Mouse (Mus musculus): ENCODE measurements around the gene Piwil1. TPM values are rescaled to one million over a fixed set of nuclear protein-coding genes. Genes with fewer than 3 reads are reported as not detected.

Gene Piwil1
- total and polyA plus RNA-seq, 3 experiments, result not detected

DNA sequence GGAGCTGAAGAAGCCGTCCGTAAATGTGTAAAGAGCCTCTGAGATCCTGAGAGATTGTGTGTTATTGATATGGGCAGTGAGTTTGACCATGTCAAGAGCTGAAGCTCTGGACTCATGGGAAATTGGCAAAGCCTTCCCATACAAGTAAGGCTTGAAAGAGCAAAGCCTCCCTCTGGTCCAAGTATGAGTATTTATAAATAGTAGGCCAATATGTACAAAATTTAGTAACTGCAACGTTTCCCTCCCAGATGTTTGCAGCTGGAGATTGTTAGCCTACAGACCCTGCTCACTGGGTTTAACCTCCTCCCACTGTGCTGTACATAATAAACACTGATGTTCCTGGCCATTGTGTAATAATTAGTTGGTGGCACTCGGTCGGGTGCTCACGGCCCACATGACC lies 24.5 kb upstream of the Piwil1 start:
- H3K27me3 ChIP-seq (ENCODE audit: control insufficient read depth in 1 of 2, insufficient read depth in 2 of 2, low read length in 2 of 2), result no peaks in the 10 kb centered on the region
- H3K36me3 ChIP-seq (ENCODE audit: control insufficient read depth in 1 of 2, insufficient read depth in 2 of 2, low read length in 2 of 2), result no peaks in the 10 kb centered on the region
- H3K79me2 ChIP-seq (ENCODE audit: control insufficient read depth, insufficient read depth, low read length, poor library complexity), result no peaks in the 10 kb centered on the region
- DNase-seq (ENCODE audit: low read depth, low spot score), result no peak
- no peak overlapping the region for H3K9ac ChIP-seq (ENCODE audit: control insufficient read depth, low read depth, low read length, poor library complexity, severe bottlenecking)
- H3K27ac ChIP-seq (ENCODE audit: control insufficient read depth, low read depth, low read length), result no peak overlapping the region
- no peak overlapping the region for H3K4me3 ChIP-seq (ENCODE audit: control insufficient read depth in 1 of 2, insufficient read depth in 1 of 2, low read depth in 2 of 2, low read length in 2 of 2)
- TF ChIP-seq KAT2A (conservative IDR thresholded peaks at IDR 0.05; ENCODE audit: low read depth, low read length), result no peak
- TF ChIP-seq POLR2A (IDR thresholded peaks at IDR 0.05; ENCODE audit: control insufficient read depth in 1 of 2, insufficient read depth in 1 of 2, low read depth in 1 of 2, low read length in 2 of 2, poor library complexity in 1 of 2), result no peak
- H3K4me1 ChIP-seq (ENCODE audit: control insufficient read depth in 1 of 2, insufficient read depth in 2 of 2, low read length in 2 of 2), result no peaks in the 10 kb centered on the region
- H3K9me3 ChIP-seq (replicated peaks; ENCODE audit: insufficient read depth, low read length), result no peaks in the 10 kb centered on the region

DNA sequence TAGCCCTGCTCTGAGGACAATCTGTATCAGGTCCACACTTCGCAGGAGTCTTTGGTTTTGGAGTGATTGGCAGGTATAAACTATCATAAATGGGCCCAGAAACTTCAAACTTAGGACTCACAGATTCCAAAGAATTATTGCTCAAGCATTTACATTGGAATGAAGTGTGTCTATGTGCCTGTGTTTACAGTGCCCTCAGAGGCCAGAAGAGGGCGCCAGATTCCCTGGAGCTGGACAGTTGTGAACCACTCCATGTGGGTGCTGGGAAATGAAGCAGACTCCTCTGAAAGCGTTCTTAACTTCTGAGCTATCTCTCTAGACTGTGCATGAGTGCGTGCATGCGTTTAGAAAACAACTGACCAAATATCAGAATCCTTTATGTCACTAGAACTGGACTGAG lies 20.9 kb upstream of the Piwil1 start:
- no peaks in the 10 kb centered on the region for H3K79me2 ChIP-seq (ENCODE audit: control insufficient read depth, insufficient read depth, low read length, poor library complexity)
- H3K27me3 ChIP-seq (ENCODE audit: control insufficient read depth in 1 of 2, insufficient read depth in 2 of 2, low read length in 2 of 2), result no peaks in the 10 kb centered on the region
- no peak overlapping the region for H3K9ac ChIP-seq (ENCODE audit: control insufficient read depth, low read depth, low read length, poor library complexity, severe bottlenecking)
- DNase-seq (ENCODE audit: low read depth, low spot score), result no peak
- H3K36me3 ChIP-seq (ENCODE audit: control insufficient read depth in 1 of 2, insufficient read depth in 2 of 2, low read length in 2 of 2), result no peaks in the 10 kb centered on the region
- no peak overlapping the region for H3K4me3 ChIP-seq (ENCODE audit: control insufficient read depth in 1 of 2, insufficient read depth in 1 of 2, low read depth in 2 of 2, low read length in 2 of 2)
- H3K27ac ChIP-seq (ENCODE audit: control insufficient read depth, low read depth, low read length), result no peak overlapping the region
- H3K9me3 ChIP-seq (replicated peaks; ENCODE audit: insufficient read depth, low read length), result no peaks in the 10 kb centered on the region
- H3K4me1 ChIP-seq (ENCODE audit: control insufficient read depth in 1 of 2, insufficient read depth in 2 of 2, low read length in 2 of 2), result no peaks in the 10 kb centered on the region
- peak in 2 of 3 experiments; percentile 18 to 21; a peak in 2 of 6 replicates for TF ChIP-seq CTCF (IDR thresholded peaks at IDR 0.05 in 2 of 3, conservative IDR thresholded peaks at IDR 0.05 in 1 of 3; ENCODE audit: control insufficient read depth in 1 of 3, insufficient read depth in 1 of 3, low read depth in 2 of 3, low read length in 3 of 3, poor library complexity in 1 of 3, severe bottlenecking in 1 of 3)
- TF ChIP-seq USF2 (IDR thresholded peaks at IDR 0.05; ENCODE audit: borderline replicate concordance in 1 of 2, insufficient read depth in 1 of 2, low read depth in 1 of 2, low read length in 2 of 2), result no peak

DNA sequence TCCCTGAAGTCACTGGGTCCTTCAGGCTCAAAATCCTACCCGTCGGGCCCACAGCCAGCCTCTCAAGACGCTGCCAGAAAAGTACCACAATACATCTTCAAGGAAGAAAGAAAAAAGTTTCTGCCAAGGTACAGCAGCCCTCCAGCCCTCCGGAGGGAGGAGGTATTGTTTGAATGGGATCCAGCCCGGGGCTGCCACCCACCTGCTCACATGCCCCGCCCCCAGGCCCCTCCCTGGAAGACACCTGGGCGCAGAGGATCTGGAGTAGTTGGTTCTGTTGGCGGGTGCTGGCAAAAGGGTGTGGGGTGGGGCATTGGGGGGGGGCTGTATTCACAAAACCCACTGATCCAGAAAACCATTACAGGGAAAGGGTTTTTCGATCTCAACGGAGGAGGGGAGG lies 18.1 kb upstream of the Piwil1 start:
- TF ChIP-seq MXI1 (IDR thresholded peaks at IDR 0.05; ENCODE audit: low read depth, low read length) (no peak), ELF1 (IDR thresholded peaks at IDR 0.05; ENCODE audit: low read depth, low read length) (no peak), CHD1 (IDR thresholded peaks at IDR 0.05; ENCODE audit: low read depth, low read length) (no peak), SMC3 (IDR thresholded peaks at IDR 0.05; ENCODE audit: low read depth, low read length) (no peak), BHLHE40 (IDR thresholded peaks at IDR 0.05; ENCODE audit: borderline replicate concordance, low read depth, low read length) (no peak)
- Histone ChIP-seq H3K9me3 (replicated peaks; ENCODE audit: insufficient read depth, low read length) (no peaks in the 10 kb centered on the region), H3K27ac (ENCODE audit: control insufficient read depth, low read depth, low read length) (no peak overlapping the region), H3K36me3 (ENCODE audit: control insufficient read depth in 1 of 2, insufficient read depth in 2 of 2, low read length in 2 of 2) (no peaks in the 10 kb centered on the region), H3K4me1 (ENCODE audit: control insufficient read depth in 1 of 2, insufficient read depth in 2 of 2, low read length in 2 of 2) (no peaks in the 10 kb centered on the region), H3K79me2 (ENCODE audit: control insufficient read depth, insufficient read depth, low read length, poor library complexity) (no peaks in the 10 kb centered on the region), H3K9ac (ENCODE audit: control insufficient read depth, low read depth, low read length, poor library complexity, severe bottlenecking) (no peak overlapping the region), H3K27me3 (ENCODE audit: control insufficient read depth in 1 of 2, insufficient read depth in 2 of 2, low read length in 2 of 2) (no peaks in the 10 kb centered on the region), H3K4me3 (ENCODE audit: control insufficient read depth in 1 of 2, insufficient read depth in 1 of 2, low read depth in 2 of 2, low read length in 2 of 2) (no peak overlapping the region)
- no peak for DNase-seq (ENCODE audit: low read depth, low spot score)

DNA sequence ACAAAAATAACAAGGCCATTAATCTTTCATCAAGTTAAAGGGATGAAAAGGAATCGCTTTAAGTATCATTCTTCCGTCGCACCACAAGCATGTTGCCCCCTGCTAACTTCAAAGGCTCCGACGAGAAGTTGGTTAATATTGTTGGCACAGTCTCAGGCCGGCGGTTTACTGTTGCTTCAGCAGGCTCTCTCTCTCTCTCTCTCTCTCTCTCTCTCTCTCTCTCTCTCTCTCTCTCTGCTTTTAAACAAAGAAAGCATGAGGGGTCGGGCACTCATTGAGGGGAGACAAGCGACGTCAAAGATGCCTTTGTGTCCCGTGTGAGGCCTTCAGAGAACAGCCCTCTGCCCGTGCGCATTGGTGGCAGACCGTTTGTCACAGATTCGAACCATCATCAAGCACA lies 17.7 kb upstream of the Piwil1 start:
- Histone ChIP-seq H3K27me3 (ENCODE audit: control insufficient read depth in 1 of 2, insufficient read depth in 2 of 2, low read length in 2 of 2) (no peaks in the 10 kb centered on the region), H3K9me3 (replicated peaks; ENCODE audit: insufficient read depth, low read length) (no peaks in the 10 kb centered on the region)

More for the DNA sequence above, 17.7 kb upstream of the Piwil1 start:
- no peak for TF ChIP-seq E2F4 (IDR thresholded peaks at IDR 0.05; ENCODE audit: borderline replicate concordance, low read depth, low read length)
- TF ChIP-seq HCFC1 (IDR thresholded peaks at IDR 0.05; ENCODE audit: low read depth, low read length), result no peak
- no peak for TF ChIP-seq MEF2A (IDR thresholded peaks at IDR 0.05; ENCODE audit: extremely low read depth, insufficient replicate concordance, low read depth, low read length, poor library complexity, severe bottlenecking)
- no peak for TF ChIP-seq USF2 (IDR thresholded peaks at IDR 0.05; ENCODE audit: borderline replicate concordance in 1 of 2, insufficient read depth in 1 of 2, low read depth in 1 of 2, low read length in 2 of 2)
- no peak for TF ChIP-seq JUND (IDR thresholded peaks at IDR 0.05; ENCODE audit: low read depth, low read length)
- TF ChIP-seq RAD21 (IDR thresholded peaks at IDR 0.05; ENCODE audit: low read depth, low read length), result no peak
- no peak for TF ChIP-seq ZKSCAN1 (IDR thresholded peaks at IDR 0.05; ENCODE audit: low read depth, low read length)
- TF ChIP-seq USF1 (IDR thresholded peaks at IDR 0.05; ENCODE audit: low read depth, low read length), result no peak
- no peak for TF ChIP-seq GABPA (IDR thresholded peaks at IDR 0.05; ENCODE audit: low read depth, low read length)
- DNase-seq (ENCODE audit: low read depth, low spot score), result no peak
- Histone ChIP-seq H3K9ac (ENCODE audit: control insufficient read depth, low read depth, low read length, poor library complexity, severe bottlenecking) (no peak overlapping the region), H3K27ac (ENCODE audit: control insufficient read depth, low read depth, low read length) (no peak overlapping the region), H3K4me1 (ENCODE audit: control insufficient read depth in 1 of 2, insufficient read depth in 2 of 2, low read length in 2 of 2) (no peaks in the 10 kb centered on the region), H3K79me2 (ENCODE audit: control insufficient read depth, insufficient read depth, low read length, poor library complexity) (no peaks in the 10 kb centered on the region), H3K4me3 (ENCODE audit: control insufficient read depth in 1 of 2, insufficient read depth in 1 of 2, low read depth in 2 of 2, low read length in 2 of 2) (no peak overlapping the region), H3K36me3 (ENCODE audit: control insufficient read depth in 1 of 2, insufficient read depth in 2 of 2, low read length in 2 of 2) (no peaks in the 10 kb centered on the region)
